Mouse (Mus musculus) embryonic facial prominence, embryonic 12.5 days (tissue): ENCODE measurements around the gene Tsx. TPM values are rescaled to one million over a fixed set of nuclear protein-coding genes. Genes with fewer than 3 reads are reported as not detected.
"Not testable (repeated sequence)": the region's sequence is repeated elsewhere in the genome, so short reads cannot be mapped to it uniquely, and the experiment has no call there.

Experiments used
- ATAC-seq: fragments of 200-750 bp; cut with Nextera tagmentation; 2 replicates; pipeline ENCODE4 v1.8.0; 2017; ENCODE audit not compliant: insufficient number of reproducible peaks, insufficient read depth, low FRiP score, low TSS enrichment
- H3K27ac ChIP-seq: fragments of 300-500 bp; sonication (generic); 2 replicates; pipeline ENCODE4 v1.5.1; 2016; ENCODE audit warnings: mild to moderate bottlenecking
- H3K27me3 ChIP-seq: fragments of 300-500 bp; sonication (generic); 2 replicates; pipeline ENCODE4 v1.6.1; 2016; ENCODE audit warnings: mild to moderate bottlenecking, moderate library complexity
- H3K36me3 ChIP-seq: fragments of 300-500 bp; sonication (generic); 2 replicates; pipeline ENCODE4 v1.6.1; 2016; ENCODE audit warnings: mild to moderate bottlenecking
- H3K4me1 ChIP-seq: fragments of 300-500 bp; sonication (generic); 2 replicates; pipeline ENCODE4 v1.6.1; 2016
- H3K4me2 ChIP-seq: fragments of 300-500 bp; sonication (generic); replicated peaks from 2 replicates; pipeline ENCODE4 v1.6.1; 2016; ENCODE audit warnings: mild to moderate bottlenecking, moderate library complexity
- H3K4me3 ChIP-seq: fragments of 300-500 bp; sonication (generic); 2 replicates; pipeline ENCODE4 v1.5.1; 2016; ENCODE audit warnings: mild to moderate bottlenecking
- H3K9ac ChIP-seq: fragments of 300-500 bp; sonication (generic); 2 replicates; pipeline ENCODE4 v1.6.1; 2016; ENCODE audit warnings: mild to moderate bottlenecking, moderate library complexity
- H3K9me3 ChIP-seq: fragments of 300-500 bp; sonication (generic); 2 replicates; pipeline ENCODE4 v1.6.1; 2016; ENCODE audit warnings: mild to moderate bottlenecking, moderate library complexity
- WGBS: fragments of 180-500 bp; shearing (Covaris S2); methylation state at CpG from one replicate; pipeline ENCODE4 v1.1.7; 2016; 5-methylcytosine and 5-hydroxymethylcytosine counted together
- polyA plus RNA-seq: library from polyadenylated mRNA; unstranded; fragments of >200 nt; fragmentation: Nextera tagmentation; extraction: Ambion mirVana; gene quantifications from 2 replicates; pipeline ENCODE4 v1.2.1, GENCODE M21; 2016

Gene Tsx
- polyA plus RNA-seq, 1 experiment from 2014 or later = not detected

DNA sequence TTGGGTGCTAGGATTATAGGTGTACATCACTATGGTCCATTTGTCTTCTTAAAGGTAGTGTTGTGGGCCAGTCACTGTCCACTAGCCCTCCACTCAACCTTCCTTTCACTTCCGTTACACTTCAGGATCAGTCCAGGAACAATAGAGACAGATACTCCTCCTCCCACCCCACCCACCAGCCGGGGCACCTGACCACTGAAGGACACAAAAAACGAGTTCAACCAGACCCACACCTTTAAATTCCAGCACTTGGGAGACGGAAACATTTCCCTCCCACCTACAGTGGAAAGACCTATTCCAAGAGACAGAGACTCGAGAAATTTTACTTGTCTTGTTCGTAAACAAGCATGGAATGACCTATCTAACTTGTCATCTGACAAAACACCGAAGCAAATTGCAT lies 18.0 kb downstream of the Tsx start:
- Histone ChIP-seq H3K9ac (no peak overlapping the region), H3K4me1 (no peaks in the 10 kb centered on the region), H3K27ac (no peak overlapping the region), H3K36me3 (no peaks in the 10 kb centered on the region), H3K9me3 (no peaks in the 10 kb centered on the region), H3K27me3 (peaks cover 5% of the 10 kb centered on the region; the same call in 1 of the 2 replicates), H3K4me3 (no peak overlapping the region), H3K4me2 (no peak overlapping the region)
- WGBS = 71% methylated on average over 7 of the region's 7 CpGs
- no peak for ATAC-seq

DNA sequence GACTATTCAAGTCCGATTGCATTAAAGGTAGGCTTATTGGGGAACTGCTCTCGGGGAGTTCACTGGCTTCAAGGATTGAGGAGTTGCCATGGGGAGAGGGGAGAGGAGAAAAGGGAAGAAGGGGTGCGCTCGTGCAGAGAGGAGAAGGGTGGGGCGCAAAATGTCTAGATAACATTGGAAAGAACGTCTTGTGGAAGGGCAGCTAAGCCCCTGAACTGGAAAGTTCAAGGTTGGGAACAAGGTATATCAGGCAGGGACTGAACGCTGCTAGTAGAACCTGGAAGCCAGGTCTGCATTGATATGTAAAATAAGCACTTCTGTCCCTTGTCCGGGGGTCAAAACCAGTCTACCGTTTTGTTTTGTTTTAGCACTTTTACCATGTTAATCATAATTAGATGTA lies 23.8 kb downstream of the Tsx start:
- no peak overlapping the region for H3K4me2 ChIP-seq
- H3K9ac ChIP-seq = no peak overlapping the region
- WGBS = 17% methylated on average over 9 of the region's 9 CpGs
- ATAC-seq = no peak
- H3K36me3 ChIP-seq = no peaks in the 10 kb centered on the region
- peaks cover 28% of the 10 kb centered on the region for H3K27me3 ChIP-seq
- H3K4me3 ChIP-seq = no peak overlapping the region
- H3K9me3 ChIP-seq = no peaks in the 10 kb centered on the region
- no peaks in the 10 kb centered on the region for H3K4me1 ChIP-seq
- no peak overlapping the region for H3K27ac ChIP-seq

DNA sequence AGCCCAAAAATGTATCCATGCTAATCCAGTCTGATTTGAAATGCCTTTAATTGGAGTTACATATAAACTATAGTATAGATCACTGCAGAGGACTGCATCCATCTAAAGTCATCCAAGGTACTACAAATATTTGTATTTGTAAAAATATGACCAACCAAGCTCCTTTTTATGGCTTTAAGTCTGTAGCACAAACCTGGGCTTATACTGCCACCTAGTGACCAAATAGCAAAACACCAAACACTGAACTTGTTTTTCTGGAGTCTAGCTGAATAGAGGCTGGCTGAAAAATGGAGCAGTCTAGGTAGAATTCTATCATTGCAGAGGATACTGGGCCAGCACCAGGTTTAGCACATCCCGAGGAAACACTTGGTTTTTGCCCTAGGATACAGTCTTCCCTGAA lies 26.5 kb downstream of the Tsx start:
- H3K4me2 ChIP-seq = no peak overlapping the region
- H3K4me1 ChIP-seq = no peaks in the 10 kb centered on the region
- WGBS = 4% methylated on average over 1 of the region's 1 CpGs
- no peaks in the 10 kb centered on the region for H3K36me3 ChIP-seq
- no peak for ATAC-seq
- H3K27me3 ChIP-seq = peaks cover 26% of the 10 kb centered on the region
- H3K9ac ChIP-seq = no peak overlapping the region
- no peaks in the 10 kb centered on the region for H3K9me3 ChIP-seq
- no peak overlapping the region for H3K4me3 ChIP-seq
- no peak overlapping the region for H3K27ac ChIP-seq

DNA sequence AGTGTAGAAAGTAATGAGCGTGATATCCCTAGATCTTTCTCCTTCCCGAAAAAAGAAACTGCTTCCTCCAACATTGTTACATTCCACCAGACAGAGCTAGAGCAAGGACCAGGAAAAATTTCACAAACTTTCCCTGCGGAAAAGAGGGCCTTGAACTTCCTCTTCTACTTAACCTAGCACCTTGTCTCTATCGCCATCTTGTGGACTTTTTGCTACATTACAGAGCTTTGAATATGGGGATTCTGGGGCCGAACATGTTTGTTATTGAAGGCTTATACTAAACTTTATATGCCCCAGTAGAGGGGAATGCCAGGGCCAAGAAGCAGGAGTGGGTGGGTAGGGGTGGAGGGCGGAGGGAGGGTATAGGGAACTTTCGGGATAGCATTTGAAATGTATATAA lies 29.5 kb downstream of the Tsx start:
- Histone ChIP-seq H3K9ac (no peak overlapping the region), H3K4me2 (no peak overlapping the region), H3K9me3 (no peaks in the 10 kb centered on the region), H3K4me1 (no peaks in the 10 kb centered on the region), H3K4me3 (no peak overlapping the region), H3K36me3 (no peaks in the 10 kb centered on the region), H3K27ac (no peak overlapping the region), H3K27me3 (peaks cover 34% of the 10 kb centered on the region)
- ATAC-seq = no peak
- WGBS = 34% methylated on average over 7 of the region's 7 CpGs

DNA sequence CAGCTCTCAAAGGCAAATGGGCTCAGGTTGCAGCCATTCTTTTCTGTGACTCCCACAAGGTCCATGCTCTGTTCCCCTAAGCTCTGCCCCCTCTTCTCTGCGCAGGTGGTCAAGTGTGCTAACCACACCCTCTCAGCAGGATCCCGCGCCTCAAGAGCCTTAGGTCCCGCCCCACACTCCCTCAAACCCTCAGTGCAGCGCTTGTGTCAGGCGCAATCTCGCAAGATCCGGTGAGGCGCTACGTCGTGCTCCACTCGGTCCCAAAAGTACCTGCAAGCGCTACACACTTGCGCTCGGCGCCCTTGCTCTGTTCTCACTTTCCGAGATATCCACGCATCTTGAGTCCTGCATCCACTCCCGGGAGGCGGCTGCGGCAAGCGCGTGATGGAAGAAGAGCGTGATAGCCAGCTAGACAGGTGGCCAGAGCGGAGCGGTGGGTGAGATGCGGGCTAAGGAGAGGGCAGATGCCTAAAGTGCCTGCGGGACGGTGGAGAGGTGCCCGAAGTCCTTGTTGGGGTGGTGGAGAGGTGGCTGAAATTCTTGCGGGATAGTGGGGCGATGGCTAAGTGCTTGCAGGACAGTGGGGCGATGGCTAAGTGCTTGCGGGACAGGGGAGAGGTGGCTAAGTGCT lies 33.4 kb downstream of the Tsx start:
- peak overlapping the region; percentile 66 for H3K4me2 ChIP-seq
- peak overlapping the region; percentile 44 for H3K9ac ChIP-seq
- 8% methylated on average over 34 of the region's 34 CpGs for WGBS
- H3K4me3 ChIP-seq = peak overlapping the region; percentile 36
- H3K9me3 ChIP-seq = no peaks in the 10 kb centered on the region
- peaks cover 24% of the 10 kb centered on the region for H3K27me3 ChIP-seq
- ATAC-seq = 0 out of 2 replicates have a peak, but pooled peaks have one; percentile 22
- H3K27ac ChIP-seq = no peak overlapping the region
- H3K36me3 ChIP-seq = no peaks in the 10 kb centered on the region
- H3K4me1 ChIP-seq = no peaks in the 10 kb centered on the region

DNA sequence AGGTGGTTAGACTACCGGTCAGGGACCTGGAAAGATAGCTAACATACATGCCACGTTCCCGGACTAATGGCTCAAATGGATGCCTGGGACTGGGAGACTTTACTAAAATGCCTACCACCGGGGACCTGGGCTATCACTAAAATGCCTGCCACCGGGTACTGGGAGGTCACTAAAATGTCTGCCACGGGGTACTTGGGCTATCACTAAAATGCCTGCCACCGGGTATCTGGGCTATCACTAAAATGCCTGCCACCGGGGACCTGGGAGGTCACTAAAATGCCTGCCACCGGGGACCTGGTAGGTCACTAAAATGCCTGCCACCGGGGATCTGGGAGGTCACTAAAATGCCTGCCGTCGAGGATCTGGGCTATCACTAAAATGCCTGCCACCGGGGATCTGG lies 34.2 kb downstream of the Tsx start:
- H3K4me3 ChIP-seq = peak overlapping the region; percentile 36; the same call in 1 of the 2 replicates
- not testable (repeated sequence) for H3K4me1 ChIP-seq, H3K36me3 ChIP-seq, H3K9ac ChIP-seq, H3K9me3 ChIP-seq, ATAC-seq, H3K27ac ChIP-seq
- peak overlapping the region; percentile 66 for H3K4me2 ChIP-seq
- WGBS = 50% methylated on average over 10 of the region's 13 CpGs
- peaks cover 24% of the 10 kb centered on the region for H3K27me3 ChIP-seq

DNA sequence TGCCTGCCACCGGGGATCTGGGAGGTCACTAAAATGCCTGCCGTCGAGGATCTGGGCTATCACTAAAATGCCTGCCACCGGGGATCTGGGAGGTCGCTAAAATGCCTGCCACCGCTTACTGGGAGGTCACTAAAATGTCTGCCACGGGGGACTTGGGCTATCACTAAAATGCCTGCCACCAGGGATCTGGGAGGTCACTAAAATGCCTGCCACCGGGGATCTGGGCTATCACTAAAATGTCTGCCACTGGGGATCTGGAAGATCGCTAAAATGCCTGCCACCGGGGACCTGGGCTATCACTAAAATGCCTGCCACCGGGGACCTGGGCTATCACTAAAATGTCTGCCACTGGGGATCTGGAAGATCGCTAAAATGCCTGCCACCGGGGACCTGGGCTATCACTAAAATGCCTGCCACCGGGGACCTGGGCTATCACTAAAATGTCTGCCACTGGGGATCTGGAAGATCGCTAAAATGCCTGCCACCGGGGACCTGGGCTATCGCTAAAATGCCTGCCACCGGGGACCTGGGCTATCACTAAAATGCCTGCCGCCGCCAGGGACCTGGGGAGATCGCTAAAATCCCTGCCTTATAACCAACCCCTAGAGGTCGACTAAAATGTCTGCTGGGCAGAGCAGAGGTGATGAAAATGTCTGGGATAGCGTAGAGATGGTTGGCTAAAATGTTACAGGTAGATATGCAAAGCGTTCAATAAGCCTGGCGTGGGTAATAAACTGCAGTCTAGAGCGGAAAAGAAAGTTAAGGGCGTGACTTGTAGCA lies 34.9 kb downstream of the Tsx start:
- ATAC-seq = not testable (repeated sequence)

DNA sequence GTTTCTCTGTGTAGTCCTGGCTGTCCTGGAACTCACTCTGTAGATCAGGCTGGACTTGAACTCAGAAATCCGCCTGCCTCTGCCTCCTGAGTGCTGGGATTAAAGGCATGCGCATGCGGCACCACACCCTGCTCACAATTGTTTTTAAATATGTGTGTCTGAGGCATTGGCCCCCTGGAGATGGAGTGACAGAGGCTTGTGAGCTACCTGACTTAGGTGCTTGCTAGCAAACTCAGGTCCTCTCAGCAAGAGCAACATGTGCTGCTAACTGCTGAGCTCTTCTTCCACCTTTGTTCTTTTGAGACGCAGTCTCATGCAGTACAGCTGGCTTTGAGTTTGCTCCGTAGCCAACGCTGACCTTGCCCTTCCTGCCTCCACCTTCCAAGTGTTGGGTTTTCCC lies 38.5 kb downstream of the Tsx start:
- H3K4me1 ChIP-seq = no peaks in the 10 kb centered on the region
- no peak overlapping the region for H3K4me2 ChIP-seq
- no peak overlapping the region for H3K9ac ChIP-seq
- no peaks in the 10 kb centered on the region for H3K36me3 ChIP-seq
- no peak overlapping the region for H3K27ac ChIP-seq
- H3K9me3 ChIP-seq = no peaks in the 10 kb centered on the region
- no peak for ATAC-seq
- 73% methylated on average over 6 of the region's 6 CpGs for WGBS
- no peak overlapping the region for H3K4me3 ChIP-seq
- peaks cover 7% of the 10 kb centered on the region for H3K27me3 ChIP-seq

More for the DNA sequence above, 34.9 kb downstream of the Tsx start:
- not testable (repeated sequence) for H3K4me2 ChIP-seq, H3K9me3 ChIP-seq, H3K9ac ChIP-seq, H3K36me3 ChIP-seq, H3K4me1 ChIP-seq, H3K4me3 ChIP-seq, H3K27ac ChIP-seq
- peaks cover 24% of the 10 kb centered on the region for H3K27me3 ChIP-seq
- 67% methylated on average over 22 of the region's 27 CpGs for WGBS

DNA sequence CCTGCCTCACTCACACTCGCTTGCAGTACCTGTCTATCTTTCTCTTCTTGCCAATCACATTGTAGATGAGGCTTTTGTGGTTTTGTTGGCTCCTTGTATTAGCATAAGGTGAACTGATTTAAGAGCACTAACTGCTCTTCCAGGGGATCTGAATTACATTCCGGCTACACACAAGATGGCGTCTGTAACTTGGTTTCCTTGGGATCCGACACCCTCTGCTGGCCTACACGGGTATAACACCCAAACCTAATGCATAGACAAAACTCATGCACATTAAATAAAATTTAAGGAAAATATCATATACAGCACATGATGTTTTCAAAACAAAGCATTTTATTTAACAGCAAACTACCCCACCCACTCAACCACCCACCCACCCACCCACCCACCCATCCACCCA lies 45.8 kb downstream of the Tsx start:
- no peak for ATAC-seq
- Histone ChIP-seq H3K36me3 (no peaks in the 10 kb centered on the region), H3K9me3 (no peaks in the 10 kb centered on the region), H3K4me2 (no peak overlapping the region), H3K27ac (no peak overlapping the region), H3K9ac (no peak overlapping the region), H3K4me3 (no peak overlapping the region), H3K27me3 (no peaks in the 10 kb centered on the region), H3K4me1 (no peaks in the 10 kb centered on the region)
- WGBS = 73% methylated on average over 5 of the region's 5 CpGs

DNA sequence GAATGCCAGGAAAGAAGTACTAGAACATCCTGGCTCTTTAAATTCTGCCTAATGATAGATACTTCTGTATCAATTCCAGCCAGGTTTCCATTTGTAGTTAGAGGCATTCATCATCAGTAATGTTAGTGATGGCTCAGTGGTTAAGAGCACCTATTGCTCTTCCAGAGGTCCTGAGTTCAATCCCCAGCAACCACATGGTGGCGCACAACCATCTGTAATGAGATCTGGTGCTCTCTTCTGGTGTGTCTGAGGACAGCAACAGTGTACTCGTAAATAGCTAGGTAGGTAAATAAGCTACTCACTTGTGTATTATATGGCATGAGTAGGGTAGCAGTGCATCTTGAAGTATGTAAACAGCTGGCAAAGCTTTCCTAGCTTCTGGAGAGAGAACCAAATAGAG lies 54.7 kb downstream of the Tsx start:
- H3K27me3 ChIP-seq = no peaks in the 10 kb centered on the region
- no peaks in the 10 kb centered on the region for H3K4me1 ChIP-seq
- 0 out of 2 replicates have a peak, but pooled peaks cover 3% of the 10 kb centered on the region for H3K36me3 ChIP-seq
- no peaks in the 10 kb centered on the region for H3K9me3 ChIP-seq
- no peak overlapping the region for H3K9ac ChIP-seq
- H3K4me3 ChIP-seq = no peak overlapping the region
- no peak for ATAC-seq
- H3K4me2 ChIP-seq = no peak overlapping the region
- H3K27ac ChIP-seq = no peak overlapping the region
- 79% methylated on average over 2 of the region's 2 CpGs for WGBS

DNA sequence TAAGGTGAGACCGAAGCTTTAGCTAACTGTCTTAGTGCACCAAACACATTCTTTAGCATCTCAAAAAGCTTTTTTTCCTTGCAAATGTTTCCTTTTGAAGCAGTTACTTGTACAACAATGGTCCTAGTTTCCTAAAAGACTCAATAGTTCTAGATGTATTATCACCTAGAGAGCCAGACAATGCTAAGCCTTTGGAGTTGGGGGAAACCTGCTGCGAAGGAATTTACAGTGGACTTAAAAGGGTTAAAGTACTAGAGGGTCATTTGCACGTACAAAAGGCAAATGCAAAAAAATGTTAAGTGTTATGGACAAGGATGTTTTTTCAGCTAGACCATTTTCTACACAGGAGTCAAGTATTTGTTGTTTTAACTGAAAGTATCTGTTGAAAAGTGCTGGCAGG lies 58.1 kb downstream of the Tsx start:
- Histone ChIP-seq H3K36me3 (no peaks in the 10 kb centered on the region), H3K4me3 (no peak overlapping the region), H3K27ac (no peak overlapping the region), H3K27me3 (no peaks in the 10 kb centered on the region), H3K4me2 (no peak overlapping the region), H3K9ac (no peak overlapping the region), H3K4me1 (no peaks in the 10 kb centered on the region), H3K9me3 (no peaks in the 10 kb centered on the region)
- 81% methylated on average over 3 of the region's 3 CpGs for WGBS
- no peak for ATAC-seq
